Comparison of ENCODE assay signal across 8 mouse cellular contexts in genomic region chr11:45851516-45852123, GRCm38 (mm10). TPM values are rescaled to one million over a fixed set of nuclear protein-coding genes. Genes with fewer than 3 reads are reported as not detected.
DNase-seq lines count a peak whose midpoint lies in the region; ATAC-seq lines count a peak whose summit lies in the region.

Clint1 (plus strand) TSS chr11:45852051.

- ATAC-seq in CD4-positive, CD25-positive, alpha-beta regulatory T cell, adult 4 months, result peak; percentile 74
- ATAC-seq in forebrain, embryonic 11.5 days (replicated peaks; ENCODE audit: low FRiP score), result peak; percentile 95
- ATAC-seq in heart, embryonic 16.5 days (replicated peaks; ENCODE audit: extremely low read depth, insufficient read depth, low FRiP score), result peak; percentile 94
- peak; percentile 80 for ATAC-seq in liver, embryonic 15.5 days (ENCODE audit: insufficient read depth)
- peak; percentile 96 for ATAC-seq in neural tube, embryonic 12.5 days (ENCODE audit: low FRiP score, low read depth)

- H3K4me1 ChIP-seq in forebrain, embryonic 11.5 days (replicated peaks; ENCODE audit: control insufficient read depth, insufficient read depth, low read length), result 0 out of 2 replicates have a peak, but pooled peaks cover 2% of the 10 kb centered on the region
- H3K4me1 ChIP-seq in heart, embryonic 16.5 days (ENCODE audit: control insufficient read depth, insufficient read depth, low read length), result peaks cover 23% of the 10 kb centered on the region
- peaks cover 65% of the 10 kb centered on the region for H3K4me1 ChIP-seq in liver, embryonic 15.5 days (replicated peaks)
- H3K4me1 ChIP-seq in neural tube, embryonic 12.5 days, result peaks cover 24% of the 10 kb centered on the region

- H3K27ac ChIP-seq in forebrain, embryonic 11.5 days (ENCODE audit: low read depth, low read length), result 0 out of 2 replicates have a peak within 1 kb of the TSS, but pooled peaks have one; percentile 31
- peak within 1 kb of the TSS; percentile 82 for H3K27ac ChIP-seq in heart, embryonic 16.5 days (ENCODE audit: low read length)
- H3K27ac ChIP-seq in liver, embryonic 15.5 days (replicated peaks), result peak within 1 kb of the TSS; percentile 87
- peak within 1 kb of the TSS; percentile 79 for H3K27ac ChIP-seq in neural tube, embryonic 12.5 days

- H3K4me3 ChIP-seq in forebrain, embryonic 11.5 days (ENCODE audit: low read depth, low read length), result peak within 1 kb of the TSS; percentile 95
- H3K4me3 ChIP-seq in heart, embryonic 16.5 days (ENCODE audit: low read length), result peak within 1 kb of the TSS; percentile 95
- H3K4me3 ChIP-seq in liver, embryonic 15.5 days (replicated peaks), result peak within 1 kb of the TSS; percentile 95
- H3K4me3 ChIP-seq in neural tube, embryonic 12.5 days, result peak within 1 kb of the TSS; percentile 99

- under 1% methylated on average over 47 of the region's 57 CpGs for WGBS in forebrain, embryonic 11.5 days
- WGBS in heart, embryonic 16.5 days, result under 1% methylated on average over 45 of the region's 57 CpGs
- under 1% methylated on average over 57 of the region's 57 CpGs for WGBS in liver, embryonic 15.5 days (ENCODE audit: insufficient replicate concordance)
- WGBS in neural tube, embryonic 12.5 days, result 1% methylated on average over 54 of the region's 57 CpGs

- DNase-seq in c-Kit-negative CD71-positive TER-119-positive erythroid progenitor cells, embryonic 14.5 days (ENCODE audit: low read depth, low spot score), result peak; percentile 63
- peak; percentile 88 for DNase-seq in forebrain, embryonic 11.5 days (ENCODE audit: low spot score)
- DNase-seq in kidney, postnatal 36 days, result peak; percentile 79 to 93
- peak; percentile 54 for DNase-seq in telencephalon, adult 2 months (ENCODE audit: low read depth, low spot score)

- peak within 1 kb of the TSS; percentile 81 for H3K4me2 ChIP-seq in forebrain, embryonic 11.5 days (ENCODE audit: low read depth, low read length, severe bottlenecking)
- peak within 1 kb of the TSS; percentile 81 for H3K4me2 ChIP-seq in heart, embryonic 16.5 days (ENCODE audit: low read depth, low read length)
- peak within 1 kb of the TSS; percentile 77 for H3K4me2 ChIP-seq in liver, embryonic 15.5 days
- peak within 1 kb of the TSS; percentile 79 for H3K4me2 ChIP-seq in neural tube, embryonic 12.5 days (replicated peaks)

- H3K27me3 ChIP-seq in forebrain, embryonic 11.5 days (ENCODE audit: control insufficient read depth, insufficient read depth, low read length), result no peaks in the 10 kb centered on the region
- H3K27me3 ChIP-seq in heart, embryonic 16.5 days (ENCODE audit: control insufficient read depth, insufficient read depth, low read length), result no peaks in the 10 kb centered on the region
- no peaks in the 10 kb centered on the region for H3K27me3 ChIP-seq in liver, embryonic 15.5 days
- no peaks in the 10 kb centered on the region for H3K27me3 ChIP-seq in neural tube, embryonic 12.5 days (replicated peaks)

- no peaks in the 10 kb centered on the region; the same call in 1 of the 2 replicates for H3K36me3 ChIP-seq in forebrain, embryonic 11.5 days (ENCODE audit: control insufficient read depth, insufficient read depth, low read length)
- H3K36me3 ChIP-seq in heart, embryonic 16.5 days (ENCODE audit: control insufficient read depth, insufficient read depth), result no peaks in the 10 kb centered on the region
- H3K36me3 ChIP-seq in liver, embryonic 15.5 days (replicated peaks), result peaks cover 16% of the 10 kb centered on the region
- peaks cover 4% of the 10 kb centered on the region; the same call in 1 of the 2 replicates for H3K36me3 ChIP-seq in neural tube, embryonic 12.5 days

- peak within 1 kb of the TSS; percentile 95 for H3K9ac ChIP-seq in forebrain, embryonic 11.5 days (ENCODE audit: low read length)
- peak within 1 kb of the TSS; percentile 97 for H3K9ac ChIP-seq in heart, embryonic 16.5 days (ENCODE audit: low read length)
- peak within 1 kb of the TSS; percentile 96 for H3K9ac ChIP-seq in liver, embryonic 15.5 days
- H3K9ac ChIP-seq in neural tube, embryonic 12.5 days, result peak within 1 kb of the TSS; percentile 91

- no peaks in the 10 kb centered on the region for H3K9me3 ChIP-seq in forebrain, embryonic 11.5 days (ENCODE audit: control insufficient read depth, low read length)
- H3K9me3 ChIP-seq in heart, embryonic 16.5 days (replicated peaks; ENCODE audit: control insufficient read depth, low read length), result no peaks in the 10 kb centered on the region
- H3K9me3 ChIP-seq in liver, embryonic 15.5 days (replicated peaks), result no peaks in the 10 kb centered on the region
- no peaks in the 10 kb centered on the region for H3K9me3 ChIP-seq in neural tube, embryonic 12.5 days

RNA-seq across cellular contexts. Expression of gene Clint1, which starts in this region (rescaled TPM):
- 10 to 100 TPM; 29.1 to 44.1 TPM for polyA plus RNA-seq in CD4-positive, CD25-positive, alpha-beta regulatory T cell, adult 4 months (2017; shearing (Covaris generic))
- polyA plus RNA-seq in forebrain, embryonic 11.5 days (2014; fragmentation: Nextera tagmentation; extraction: Ambion mirVana), result 64.0 and 67.2 TPM in 2 replicates
- polyA plus RNA-seq in heart, embryonic 16.5 days (2015; fragmentation: Nextera tagmentation; extraction: Ambion mirVana), result 47.8 and 56.4 TPM in 2 replicates
- 53.8 and 62.1 TPM in 2 replicates for polyA plus RNA-seq in liver, embryonic 15.5 days (2015; fragmentation: Nextera tagmentation; extraction: Ambion mirVana)
- 75.9 and 78.3 TPM in 2 replicates for polyA plus RNA-seq in neural tube, embryonic 12.5 days (2016; fragmentation: Nextera tagmentation; extraction: Ambion mirVana)

Comparison
In these comparisons a context has a peak if more than half of its experiments do, and no peak if none do; other contexts are left out.
1. Peak in every context shown above with its lines: DNase-seq, ATAC-seq, H3K4me3 ChIP-seq and H3K27ac ChIP-seq.
2. H3K27ac ChIP-seq: peak in every context shown above with its lines; median percentile 87 in liver, embryonic 15.5 days; 82 in heart, embryonic 16.5 days; 79 in neural tube, embryonic 12.5 days; 31 in forebrain, embryonic 11.5 days.